Mouse (Mus musculus) heart, postnatal 10 days (tissue): ENCODE data around the gene Gm8914. TPM values are rescaled to one million over a fixed set of nuclear protein-coding genes. Genes with fewer than 3 reads are reported as not detected.
"Not testable (repeated sequence)": the region's sequence is repeated elsewhere in the genome, so short reads cannot be mapped to it uniquely, and the experiment has no call there.

Experiments used
- DNase-seq, 2 experiments: peaks; one replicate each; pipeline ENCODE4 v3.0.0; 2021
- intact Hi-C: fragments of 180-260 bp; cut with DNase I; formaldehyde crosslinking; loops from one replicate; pipeline ENCODE4 v1.15.1; 2025
- total RNA-seq, 2 experiments: library from RNA; stranded (reverse); gene quantifications; 2 replicates each; pipeline ENCODE4 v1.2.3; 2021

Gene Gm8914
- not detected for total RNA-seq

DNA sequence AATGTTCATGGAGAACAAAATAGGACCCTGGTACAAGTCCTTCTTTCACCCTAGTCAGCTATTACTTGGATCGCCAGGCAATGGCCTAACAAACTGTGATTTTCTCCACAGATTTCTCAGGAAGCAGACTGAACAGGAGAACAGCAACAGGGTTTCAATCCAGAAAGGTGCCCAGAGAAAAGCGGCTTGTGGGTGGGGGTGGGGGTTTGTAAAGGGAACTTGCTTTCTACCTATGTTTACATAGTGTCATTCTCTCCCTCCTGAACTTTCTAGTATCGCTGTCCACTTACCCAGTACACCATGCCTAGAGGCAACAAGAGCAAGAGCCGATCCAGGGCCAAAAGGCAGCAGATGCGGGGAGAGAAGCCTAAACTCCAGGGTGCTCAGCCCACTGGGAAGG is at the start of gene Gm8914:
TSS of gene Gm8914 (plus strand) at position 301 of the 400 bp plus-strand sequence.
- DNase-seq, intact Hi-C loops: not testable (repeated sequence)

Other genes with a start within 250 kb of the Gm8914 start
- gene Mageb2, start 148.4 kb upstream of the Gm8914 start, total RNA-seq, result not detected
- not detected for gene Gm5072, start 87.6 kb upstream of the Gm8914 start, total RNA-seq
- not detected for gene 1700084M14Rik, start 95.8 kb downstream of the Gm8914 start, total RNA-seq
- not detected for gene Gm14781, start 152.1 kb downstream of the Gm8914 start, total RNA-seq